Mouse (Mus musculus) heart, adult 2 months (tissue): ENCODE data around the gene Scn4b.

Experiments used
- CTCF ChIP-seq: fragments of 200-600 bp; IDR thresholded peaks from 2 replicates; pipeline ENCODE4 v1.8.1; 2022; ENCODE audit warnings: antibody characterized with exemption, mild to moderate bottlenecking, moderate library complexity
- EP300 ChIP-seq: fragments of 200-500 bp; IDR thresholded peaks from 2 replicates; pipeline ENCODE4 v1.6.1; 2011; ENCODE audit warnings: low read depth, low read length, control low read depth; ENCODE audit not compliant: insufficient read depth
- POLR2A ChIP-seq: fragments of 200-500 bp; IDR thresholded peaks from 2 replicates; pipeline ENCODE4 v1.6.1; 2011; ENCODE audit warnings: mild to moderate bottlenecking, low read depth, low read length, control low read depth; ENCODE audit not compliant: insufficient read depth

GRCm38 (mm10) chr9:45153361-45153760, 15.2 kb downstream of the Scn4b start:
- TF ChIP-seq CTCF (no peak), POLR2A (no peak), EP300 (no peak)
